Mouse (Mus musculus) natural killer cell, adult 2 months (primary cell): ENCODE measurements at regions not wholly inside any gene's neighbourhood (a gene's known extent, or its start where the extent isn't known, plus 50 kb on each side); places are given as distances from the start of the nearest gene placed in this dataset.

Experiments
- DNase-seq, 2 experiments: peaks; one replicate each; pipeline ENCODE4 v3.0.0; 2022; ENCODE audit warnings: low spot score in 2 of 2

GRCm38 (mm10) chr5:136619315-136620231, 52.3 kb upstream of the Cux1 start:
- no peak for DNase-seq

GRCm38 (mm10) chr5:136620234-136620633, 52.9 kb upstream of the Cux1 start:
- no peak for DNase-seq

GRCm38 (mm10) chr5:136621336-136622125, 54.2 kb upstream of the Cux1 start:
- DNase-seq: no peak

- DNase-seq: no peak
Measured at GRCm38 (mm10) chr5:136622152-136622551, 54.9 kb upstream of the Cux1 start.

- peak; percentile 53 to 72 for DNase-seq
Measured at GRCm38 (mm10) chr5:136622721-136623542, 55.6 kb upstream of the Cux1 start.

- DNase-seq: no peak
Measured at GRCm38 (mm10) chr5:136623791-136624190, 56.5 kb upstream of the Cux1 start.

- peak in 1 of 2 experiments; percentile 35 for DNase-seq
Measured at GRCm38 (mm10) chr5:136625176-136625991, 58.1 kb upstream of the Cux1 start.

- DNase-seq: no peak
Measured at GRCm38 (mm10) chr5:136626142-136626771, 59.0 kb upstream of the Cux1 start.

GRCm38 (mm10) chr5:136626891-136627290, 59.6 kb upstream of the Cux1 start:
- no peak for DNase-seq

- DNase-seq: no peak
Measured at GRCm38 (mm10) chr5:136627671-136628292, 60.5 kb upstream of the Cux1 start.

GRCm38 (mm10) chr5:136628502-136628901, 61.2 kb upstream of the Cux1 start:
- DNase-seq: no peak

GRCm38 (mm10) chr5:136632286-136632685, 60.7 kb upstream of the Myl10 start:
- peak in 1 of 2 experiments; percentile 28 for DNase-seq

- no peak for DNase-seq
Measured at GRCm38 (mm10) chr5:136633901-136634300, 59.0 kb upstream of the Myl10 start.

GRCm38 (mm10) chr5:136635119-136635518, 57.8 kb upstream of the Myl10 start:
- no peak for DNase-seq

GRCm38 (mm10) chr5:136636476-136636875, 56.5 kb upstream of the Myl10 start:
- DNase-seq: no peak

GRCm38 (mm10) chr5:136637872-136638271, 55.1 kb upstream of the Myl10 start:
- DNase-seq: no peak

- DNase-seq: peak in 1 of 2 experiments; percentile 55
Measured at GRCm38 (mm10) chr5:136640871-136641619, 51.9 kb upstream of the Myl10 start.

- DNase-seq: no peak
Measured at GRCm38 (mm10) chr5:136642208-136642607, 50.7 kb upstream of the Myl10 start.
